ENCODE assay signal across 8 mouse cellular contexts in genomic region chr3:154817732-154818131, GRCm38 (mm10).
DNase-seq lines count a peak whose midpoint lies in the region; ATAC-seq and TF ChIP-seq lines count a peak whose summit lies in the region.

No protein-coding gene starts in this region.

- no peaks in the 10 kb centered on the region for H3K27me3 ChIP-seq in ES-Bruce4 (ENCODE audit: control insufficient read depth, insufficient read depth, low read length, poor library complexity, severe bottlenecking)

- no peak overlapping the region for H3K9ac ChIP-seq in ES-Bruce4 (ENCODE audit: low read depth, poor library complexity, severe bottlenecking)

- no peaks in the 10 kb centered on the region for H3K4me1 ChIP-seq in ES-Bruce4 (ENCODE audit: control insufficient read depth, insufficient read depth, low read length)
- H3K4me1 ChIP-seq in lung, adult 2 months (ENCODE audit: control insufficient read depth, insufficient read depth, low read length) = peaks cover 6% of the 10 kb centered on the region

- peak; percentile 97 for ATAC-seq in common myeloid progenitor, adult 5-6 weeks (replicated peaks; ENCODE audit: low read depth, poor library complexity, severe bottlenecking)
- ATAC-seq in granulocyte monocyte progenitor cell, adult 5-6 weeks (replicated peaks; ENCODE audit: poor library complexity, severe bottlenecking) = peak; percentile 98

- no peak for TF ChIP-seq EP300 in ES-Bruce4 (IDR thresholded peaks at IDR 0.05; ENCODE audit: insufficient read depth, low read depth, low read length)

- peak; percentile 84 for TF ChIP-seq CTCF in ES-Bruce4 (IDR thresholded peaks at IDR 0.05; ENCODE audit: low read depth, low read length)
- TF ChIP-seq CTCF in lung, adult 2 months (IDR thresholded peaks at IDR 0.05; ENCODE audit: insufficient read depth, low read length) = peak; percentile 75

- H3K36me3 ChIP-seq in ES-Bruce4 (ENCODE audit: control insufficient read depth, insufficient read depth, low read length, poor library complexity, severe bottlenecking) = no peaks in the 10 kb centered on the region

- no peak overlapping the region for H3K27ac ChIP-seq in ES-Bruce4 (ENCODE audit: insufficient read depth, low read length)

- H3K4me3 ChIP-seq in ES-Bruce4 (ENCODE audit: low read depth, low read length) = no peak overlapping the region
- no peak overlapping the region for H3K4me3 ChIP-seq in lung, adult 2 months (replicated peaks; ENCODE audit: extremely low read depth, low read depth, low read length)

- no peaks in the 10 kb centered on the region for H3K9me3 ChIP-seq in ES-Bruce4 (replicated peaks; ENCODE audit: control insufficient read depth, insufficient read depth, low read length, poor library complexity, severe bottlenecking)

- TF ChIP-seq POLR2A in ES-Bruce4 (IDR thresholded peaks at IDR 0.05; ENCODE audit: insufficient read depth, low read length) = no peak
- TF ChIP-seq POLR2A in lung, adult 2 months (IDR thresholded peaks at IDR 0.05; ENCODE audit: borderline replicate concordance, extremely low read depth, low read depth, low read length) = no peak

- 4% methylated on average over 7 of the region's 7 CpGs for WGBS in lung, adult 2 months

- peak; percentile 53 for DNase-seq in adipocyte (ENCODE audit: low spot score)
- peak; percentile 68 to 70 for DNase-seq in kidney, postnatal 4 days
- peak; percentile 45 for DNase-seq in lung, adult 2 months
- DNase-seq in retina, postnatal 1 day = peak; percentile 84
- no peak for DNase-seq in spleen, adult 12 weeks (ENCODE audit: low spot score)
